Mouse (Mus musculus): Measurements from ENCODE around the gene Actr6. TPM values are rescaled to one million over a fixed set of nuclear protein-coding genes. Genes with fewer than 3 reads are reported as not detected.

Gene Actr6
- 14.4 and 14.6 TPM in 2 replicates for total RNA-seq (2012; rRNA removed)
- 100 to 1,000 TPM in 1 of 2 experiments, 10 to 100 TPM in 1; 15.3 to 414 TPM for polyA plus RNA-seq (2012; ENCODE audit: insufficient read depth in 1 of 2, insufficient read length in 2 of 2, low read depth in 1 of 2, low replicate concordance in 2 of 2, missing spikeins in 1 of 2)

DNA sequence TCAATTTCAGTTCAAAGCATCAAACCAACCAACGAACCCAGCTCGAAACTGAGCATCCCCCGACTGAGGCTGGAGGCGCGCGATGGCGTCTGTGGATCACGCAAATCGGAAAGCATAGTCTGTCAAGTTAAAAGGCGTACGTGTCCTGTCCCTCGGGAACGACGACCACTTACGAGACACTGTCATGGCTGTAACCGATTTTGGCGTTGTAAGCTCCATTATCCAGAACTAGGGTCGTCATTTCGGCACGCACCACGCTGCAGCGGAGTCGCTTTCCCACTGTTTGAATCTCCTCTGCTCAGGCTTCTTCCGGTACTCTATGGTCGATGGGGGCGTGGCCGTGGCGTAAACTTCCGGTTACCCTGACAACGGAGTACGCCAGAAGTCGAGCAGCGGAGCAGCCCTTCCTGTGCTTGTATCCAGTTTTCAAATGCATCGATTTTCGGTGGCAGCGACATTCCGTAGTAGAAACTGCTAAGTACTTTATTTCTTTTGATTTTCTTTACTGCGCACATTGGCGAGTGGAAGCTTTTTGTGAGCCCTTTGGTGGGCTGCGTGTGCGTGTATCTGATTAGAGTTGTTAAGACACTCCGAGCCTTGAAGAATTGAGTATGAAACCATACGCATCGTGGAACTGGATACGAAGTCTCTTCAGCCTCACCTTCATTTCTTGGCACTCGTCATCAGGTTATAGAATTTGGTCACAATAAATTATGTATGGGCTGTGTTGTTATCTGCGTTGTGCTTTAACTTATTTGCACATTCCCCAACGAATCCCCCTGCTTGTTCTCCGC is at the start of gene Actr6:
TSS of gene Actr6 (minus strand) at position 295 of the 794 bp plus-strand sequence.
- H3K9me3 ChIP-seq (replicated peaks; ENCODE audit: insufficient read depth, low read length): no peaks in the 10 kb centered on the region
- H3K4me3 ChIP-seq (ENCODE audit: control insufficient read depth in 1 of 2, insufficient read depth in 1 of 2, low read depth in 2 of 2, low read length in 2 of 2): peak within 1 kb of the TSS; percentile 75 to 95
- peaks cover 17% of the 10 kb centered on the region for H3K79me2 ChIP-seq (ENCODE audit: control insufficient read depth, insufficient read depth, low read length, poor library complexity)
- H3K27ac ChIP-seq (ENCODE audit: control insufficient read depth, low read depth, low read length): peak within 1 kb of the TSS; percentile 68
- TF ChIP-seq SIN3A (IDR thresholded peaks at IDR 0.05; ENCODE audit: low read length): peak; percentile 100
- TF ChIP-seq NRF1 (IDR thresholded peaks at IDR 0.05; ENCODE audit: insufficient read depth, low read depth, low read length, poor library complexity, severe bottlenecking): no peak
- no peak for TF ChIP-seq POLR2AphosphoS5 (IDR thresholded peaks at IDR 0.05; ENCODE audit: borderline replicate concordance, low read depth, low read length)
- TF ChIP-seq GATA1 (IDR thresholded peaks at IDR 0.05; ENCODE audit: low read depth, low read length): 0 out of 2 replicates have a peak, but pooled peaks have one; percentile 5
- peak; percentile 89 for TF ChIP-seq ELF1 (IDR thresholded peaks at IDR 0.05; ENCODE audit: low read depth, low read length)
- TF ChIP-seq POLR2AphosphoS2 (IDR thresholded peaks at IDR 0.05; ENCODE audit: low read length): peak; percentile 76; the same call in 1 of the 2 replicates
- TF ChIP-seq MYB (IDR thresholded peaks at IDR 0.05; ENCODE audit: low read depth, low read length): no peak
- TF ChIP-seq CHD1 (IDR thresholded peaks at IDR 0.05; ENCODE audit: low read depth, low read length): no peak
- peak; percentile 79 to 92 for TF ChIP-seq POLR2A (IDR thresholded peaks at IDR 0.05; ENCODE audit: control insufficient read depth in 1 of 2, insufficient read depth in 1 of 2, low read depth in 1 of 2, low read length in 2 of 2, poor library complexity in 1 of 2)
- TF ChIP-seq CTCF (IDR thresholded peaks at IDR 0.05 in 2 of 3, conservative IDR thresholded peaks at IDR 0.05 in 1 of 3; ENCODE audit: control insufficient read depth in 1 of 3, insufficient read depth in 1 of 3, low read depth in 2 of 3, low read length in 3 of 3, poor library complexity in 1 of 3, severe bottlenecking in 1 of 3): no peak
- TF ChIP-seq MEF2A (IDR thresholded peaks at IDR 0.05; ENCODE audit: extremely low read depth, insufficient replicate concordance, low read depth, low read length, poor library complexity, severe bottlenecking): no peak
- TF ChIP-seq HCFC1 (IDR thresholded peaks at IDR 0.05; ENCODE audit: low read depth, low read length): peak; percentile 95
- TF ChIP-seq MYC (IDR thresholded peaks at IDR 0.05; ENCODE audit: low read depth, low read length): peak; percentile 92
- no peak for TF ChIP-seq TAL1 (IDR thresholded peaks at IDR 0.05; ENCODE audit: low read length)
- TF ChIP-seq TBP (IDR thresholded peaks at IDR 0.05; ENCODE audit: low read depth, low read length): peak; percentile 86
- TF ChIP-seq TCF12 (IDR thresholded peaks at IDR 0.05; ENCODE audit: low read depth, low read length): 0 out of 2 replicates have a peak, but pooled peaks have one; percentile 47
- TF ChIP-seq ZMIZ1 (IDR thresholded peaks at IDR 0.05; ENCODE audit: low read depth, low read length): no peak
- TF ChIP-seq NELFE (IDR thresholded peaks at IDR 0.05; ENCODE audit: low read depth, low read length): peak; percentile 88
- TF ChIP-seq RCOR1 (IDR thresholded peaks at IDR 0.05; ENCODE audit: low read depth, low read length): no peak
- no peak for TF ChIP-seq UBTF (IDR thresholded peaks at IDR 0.05; ENCODE audit: borderline replicate concordance, insufficient read depth, low read depth, low read length)
- TF ChIP-seq ZKSCAN1 (IDR thresholded peaks at IDR 0.05; ENCODE audit: low read depth, low read length): no peak
- peak; percentile 97 for TF ChIP-seq MXI1 (IDR thresholded peaks at IDR 0.05; ENCODE audit: low read depth, low read length)
- TF ChIP-seq MAX (IDR thresholded peaks at IDR 0.05; ENCODE audit: low read length): peak; percentile 92
- TF ChIP-seq EP300 (IDR thresholded peaks at IDR 0.05; ENCODE audit: low read depth in 1 of 2, low read length in 2 of 2): no peak
- DNase-seq (ENCODE audit: low read depth, low spot score): peak; percentile 98
- peak within 1 kb of the TSS; percentile 81 for H3K9ac ChIP-seq (ENCODE audit: control insufficient read depth, low read depth, low read length, poor library complexity, severe bottlenecking)
- peaks cover 0 to 10% of the 10 kb centered on the region in 2 experiments; a peak in 2 of 4 replicates for H3K4me1 ChIP-seq (ENCODE audit: control insufficient read depth in 1 of 2, insufficient read depth in 2 of 2, low read length in 2 of 2)
- no peaks in the 10 kb centered on the region for H3K27me3 ChIP-seq (ENCODE audit: control insufficient read depth in 1 of 2, insufficient read depth in 2 of 2, low read length in 2 of 2)
- H3K36me3 ChIP-seq (ENCODE audit: control insufficient read depth in 1 of 2, insufficient read depth in 2 of 2, low read length in 2 of 2): peaks cover 0 to 8% of the 10 kb centered on the region in 2 experiments; a peak in 3 of 4 replicates
